Mouse (Mus musculus): ENCODE measurements around the gene Fat4. TPM values are rescaled to one million over a fixed set of nuclear protein-coding genes. Genes with fewer than 3 reads are reported as not detected.

Fat4 gene
- polyA plus RNA-seq, 1 experiment from 2014 or later = 14.6 TPM

DNA sequence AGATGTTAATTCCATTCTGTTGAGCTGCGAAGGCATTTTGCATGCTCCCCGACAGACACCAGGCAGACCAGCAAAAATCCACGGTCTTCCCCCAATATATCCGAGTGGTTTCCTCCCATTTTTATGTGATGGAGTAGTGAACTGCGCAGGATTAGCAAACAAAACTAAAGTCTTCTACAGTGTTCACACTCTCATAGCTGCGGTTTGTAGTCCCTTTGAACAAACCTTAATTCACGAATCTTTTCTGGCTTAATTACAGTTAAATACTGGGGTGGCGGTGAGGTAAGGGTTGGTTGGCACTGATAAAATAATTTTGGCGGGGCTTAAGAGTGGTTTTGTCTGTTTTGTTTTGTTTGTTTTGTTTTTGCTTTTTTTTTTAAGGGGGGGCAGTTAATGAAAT, 3.1 kb upstream of the Fat4 start:
- Histone ChIP-seq H3K9ac (peak overlapping the region; percentile 54; the same call in 1 of the 2 replicates), H3K4me1 (peaks cover 16% of the 10 kb centered on the region), H3K27ac (no peak overlapping the region), H3K4me2 (replicated peaks) (peak overlapping the region; percentile 94), H3K36me3 (no peaks in the 10 kb centered on the region), H3K9me3 (replicated peaks) (no peaks in the 10 kb centered on the region), H3K27me3 (no peaks in the 10 kb centered on the region), H3K4me3 (peak overlapping the region; percentile 63; the same call in 1 of the 2 replicates)
- WGBS = 45% methylated on average over 9 of the region's 9 CpGs
- ATAC-seq (ENCODE audit: low FRiP score) = no peak

GRCm38 (mm10) chr3:38884276-38884675, 2.5 kb upstream of the Fat4 start:
- Histone ChIP-seq H3K9me3 (replicated peaks) (no peaks in the 10 kb centered on the region), H3K27me3 (no peaks in the 10 kb centered on the region), H3K36me3 (peaks cover 2% of the 10 kb centered on the region; the same call in 1 of the 2 replicates), H3K4me2 (replicated peaks) (peak overlapping the region; percentile 94), H3K27ac (peak overlapping the region; percentile 35; the same call in 1 of the 2 replicates), H3K4me1 (peaks cover 22% of the 10 kb centered on the region), H3K9ac (peak overlapping the region; percentile 54), H3K4me3 (peak overlapping the region; percentile 63)
- ATAC-seq (ENCODE audit: low FRiP score) = peak; percentile 21; the same call in 1 of the 2 replicates
- 0% methylated on average over 6 of the region's 6 CpGs for WGBS

DNA sequence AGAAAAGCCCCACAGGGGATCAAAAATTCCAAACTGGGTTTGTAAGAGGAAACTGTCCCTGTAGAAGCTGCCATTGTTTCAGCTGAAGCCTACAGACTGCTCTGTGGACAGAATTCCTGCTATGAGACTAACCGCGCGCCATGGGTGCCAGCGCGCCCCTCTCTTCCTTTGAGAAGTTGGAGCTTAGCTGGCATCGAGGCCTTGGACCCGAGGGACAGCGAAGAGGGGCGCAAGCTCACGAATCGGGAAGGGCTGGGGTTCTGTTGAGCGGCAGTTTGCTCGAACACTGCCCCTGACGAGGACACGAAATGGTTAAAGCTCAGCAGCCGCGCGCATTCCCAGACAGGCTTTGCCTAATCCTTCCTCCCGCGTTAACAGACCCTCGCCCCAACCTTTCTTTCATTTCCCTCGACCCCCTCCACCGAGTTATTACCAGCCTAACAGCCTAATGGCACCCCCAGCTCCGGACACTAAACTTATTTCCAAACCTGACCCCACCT, 1.8 kb upstream of the Fat4 start:
- Histone ChIP-seq H3K27ac (peak overlapping the region; percentile 91), H3K4me2 (replicated peaks) (peak overlapping the region; percentile 94), H3K4me3 (peak overlapping the region; percentile 63), H3K4me1 (peaks cover 29% of the 10 kb centered on the region), H3K9ac (peak overlapping the region; percentile 89), H3K36me3 (peaks cover 9% of the 10 kb centered on the region), H3K27me3 (no peaks in the 10 kb centered on the region), H3K9me3 (replicated peaks) (no peaks in the 10 kb centered on the region)
- ATAC-seq (ENCODE audit: low FRiP score) = peak; percentile 44
- 0% methylated on average over 24 of the region's 24 CpGs for WGBS

- H3K9ac ChIP-seq = peak overlapping the region; percentile 89
- H3K4me2 ChIP-seq (replicated peaks) = peak overlapping the region; percentile 94
- ATAC-seq (ENCODE audit: low FRiP score) = peak; percentile 90
- H3K4me3 ChIP-seq = peak overlapping the region; percentile 63
- no peaks in the 10 kb centered on the region for H3K27me3 ChIP-seq
- under 1% methylated on average over 56 of the region's 56 CpGs for WGBS
- peaks cover 32% of the 10 kb centered on the region for H3K4me1 ChIP-seq
- peaks cover 15% of the 10 kb centered on the region for H3K36me3 ChIP-seq
- H3K9me3 ChIP-seq (replicated peaks) = no peaks in the 10 kb centered on the region
- peak overlapping the region; percentile 91 for H3K27ac ChIP-seq
These were observed 1.2 kb upstream of the Fat4 start for GRCm38 (mm10) chr3:38885481-38886001.

DNA sequence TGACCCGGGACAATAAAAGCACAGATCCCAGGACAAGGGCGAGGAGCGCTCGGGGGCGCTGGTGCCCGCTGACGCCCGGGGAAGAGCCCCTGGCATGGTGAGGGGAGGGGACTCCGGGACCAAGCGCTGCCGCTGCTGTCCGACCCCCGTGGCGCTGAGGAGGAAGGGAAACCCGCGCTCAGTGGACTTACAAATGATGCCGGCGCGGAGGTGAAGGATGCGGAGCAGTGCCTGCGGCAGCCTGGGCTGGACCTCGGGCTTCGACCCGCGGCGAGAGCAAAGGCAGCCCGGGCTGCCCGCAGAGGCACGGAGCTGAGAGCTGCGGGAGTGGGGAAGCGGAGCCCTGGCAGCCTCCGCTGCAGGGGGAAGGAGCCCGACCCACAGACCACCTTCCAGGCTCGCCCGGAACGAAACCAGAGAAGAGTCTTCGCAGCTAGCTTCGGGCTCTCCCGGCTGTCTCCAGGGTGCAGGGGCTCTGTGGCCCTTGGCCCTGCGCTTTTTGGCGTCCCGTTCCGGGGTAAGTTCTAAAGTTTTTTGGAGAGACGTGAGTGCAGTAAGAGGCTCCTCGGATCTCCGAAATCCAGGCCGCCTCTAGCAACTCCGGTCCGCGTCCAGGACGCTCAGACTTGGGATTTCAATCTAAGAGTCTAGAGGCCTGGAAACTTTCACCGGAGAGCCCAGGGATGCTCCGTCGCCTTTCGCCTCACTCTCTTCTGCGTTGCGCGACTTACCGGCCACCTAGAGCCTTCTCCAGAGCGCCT, 499 bp upstream of the Fat4 start:
- Histone ChIP-seq H3K27me3 (no peaks in the 10 kb centered on the region), H3K9me3 (replicated peaks) (no peaks in the 10 kb centered on the region), H3K27ac (peak overlapping the region; percentile 91), H3K4me1 (peaks cover 34% of the 10 kb centered on the region), H3K36me3 (peaks cover 22% of the 10 kb centered on the region), H3K4me2 (replicated peaks) (peak overlapping the region; percentile 94), H3K4me3 (peak overlapping the region; percentile 63), H3K9ac (peak overlapping the region; percentile 89)
- under 1% methylated on average over 60 of the region's 60 CpGs for WGBS
- ATAC-seq (ENCODE audit: low FRiP score) = peak; percentile 39

DNA sequence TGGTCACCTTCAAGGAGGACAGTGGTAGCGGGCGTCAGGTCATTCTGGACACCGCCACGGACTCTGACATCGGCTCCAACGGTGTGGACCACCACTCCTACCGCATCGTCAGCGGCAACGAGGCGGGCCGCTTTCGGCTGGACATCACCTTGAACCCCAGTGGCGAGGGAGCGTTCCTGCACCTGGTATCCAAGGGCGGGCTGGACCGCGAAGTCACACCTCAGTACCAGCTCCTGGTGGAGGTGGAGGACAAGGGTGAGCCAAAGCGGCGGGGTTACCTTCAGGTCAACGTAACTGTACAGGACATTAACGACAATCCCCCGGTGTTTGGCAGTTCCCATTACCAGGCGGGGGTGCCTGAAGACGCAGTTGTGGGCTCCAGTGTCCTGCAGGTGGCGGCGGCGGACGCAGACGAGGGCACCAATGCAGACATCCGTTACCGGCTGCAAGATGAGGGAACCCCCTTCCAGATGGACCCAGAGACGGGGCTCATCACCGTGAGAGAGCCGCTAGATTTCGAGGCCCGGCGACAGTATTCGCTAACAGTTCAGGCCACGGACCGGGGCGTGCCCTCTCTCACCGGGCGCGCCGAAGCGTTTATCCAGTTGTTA, 746 bp downstream of the Fat4 start:
- Histone ChIP-seq H3K9ac (peak overlapping the region; percentile 89), H3K9me3 (replicated peaks) (no peaks in the 10 kb centered on the region), H3K27ac (peak overlapping the region; percentile 91), H3K4me2 (replicated peaks) (peak overlapping the region; percentile 94), H3K36me3 (peaks cover 29% of the 10 kb centered on the region), H3K4me3 (peak overlapping the region; percentile 63), H3K4me1 (peaks cover 44% of the 10 kb centered on the region), H3K27me3 (no peaks in the 10 kb centered on the region)
- WGBS = under 1% methylated on average over 47 of the region's 47 CpGs
- ATAC-seq (ENCODE audit: low FRiP score) = peak; percentile 18

DNA sequence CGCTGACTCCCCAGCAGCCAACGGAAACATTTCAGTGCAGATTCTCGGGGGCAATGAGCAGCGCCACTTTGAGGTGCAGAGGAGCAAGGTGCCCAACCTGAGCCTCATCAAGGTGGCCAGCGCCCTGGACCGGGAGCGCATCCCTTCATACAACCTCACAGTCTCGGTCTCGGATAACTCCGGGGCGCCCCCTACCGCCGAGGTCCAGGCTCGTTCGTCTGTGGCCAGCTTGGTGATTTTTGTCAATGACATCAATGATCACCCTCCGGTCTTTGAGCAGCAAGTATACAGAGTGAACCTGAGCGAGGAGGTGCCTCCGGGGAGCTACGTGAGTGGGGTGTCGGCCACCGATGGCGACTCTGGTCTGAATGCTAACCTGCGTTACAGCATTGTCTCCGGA, 1.4 kb downstream of the Fat4 start:
- H3K9ac ChIP-seq = peak overlapping the region; percentile 89
- peak overlapping the region; percentile 94 for H3K4me2 ChIP-seq (replicated peaks)
- peaks cover 29% of the 10 kb centered on the region for H3K36me3 ChIP-seq
- H3K9me3 ChIP-seq (replicated peaks) = no peaks in the 10 kb centered on the region
- WGBS = 12% methylated on average over 24 of the region's 24 CpGs
- peak overlapping the region; percentile 63 for H3K4me3 ChIP-seq
- no peaks in the 10 kb centered on the region for H3K27me3 ChIP-seq
- peaks cover 50% of the 10 kb centered on the region for H3K4me1 ChIP-seq
- H3K27ac ChIP-seq = peak overlapping the region; percentile 49; the same call in 1 of the 2 replicates
- peak; percentile 7; the same call in 1 of the 2 replicates for ATAC-seq (ENCODE audit: low FRiP score)

DNA sequence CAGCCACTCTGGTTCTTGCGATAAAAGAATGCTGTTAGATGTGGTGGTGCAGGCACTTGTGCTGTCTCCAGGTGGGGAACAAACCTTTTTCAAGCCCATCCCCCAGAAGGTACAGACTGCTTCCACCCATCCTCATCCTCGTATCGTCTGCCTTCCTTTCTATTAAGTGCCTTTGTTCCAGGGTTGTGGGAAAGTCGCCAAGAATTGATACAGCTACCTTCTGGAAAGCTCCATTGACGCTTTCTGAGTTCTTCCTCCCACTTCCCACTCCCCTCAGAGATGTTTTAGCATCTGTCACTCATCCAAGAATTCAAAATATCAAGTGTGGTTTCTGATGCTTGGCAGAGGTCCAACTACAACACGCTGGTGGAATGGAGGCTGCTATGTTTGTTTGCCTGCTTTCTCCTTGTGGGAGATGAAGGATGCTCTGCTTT, 6.1 kb downstream of the Fat4 start:
- Histone ChIP-seq H3K4me3 (peak overlapping the region; percentile 38), H3K27me3 (no peaks in the 10 kb centered on the region), H3K36me3 (peaks cover 39% of the 10 kb centered on the region), H3K4me2 (replicated peaks) (peak overlapping the region; percentile 94), H3K4me1 (peaks cover 46% of the 10 kb centered on the region), H3K9ac (peak overlapping the region; percentile 56), H3K9me3 (replicated peaks) (no peaks in the 10 kb centered on the region), H3K27ac (peak overlapping the region; percentile 57)
- ATAC-seq (ENCODE audit: low FRiP score) = no peak
- WGBS = 33% methylated on average over 6 of the region's 6 CpGs

- WGBS = 32% methylated on average over 1 of the region's 1 CpGs
- Histone ChIP-seq H3K9me3 (replicated peaks) (no peaks in the 10 kb centered on the region), H3K4me2 (replicated peaks) (no peak overlapping the region), H3K9ac (no peak overlapping the region), H3K27ac (no peak overlapping the region), H3K4me3 (no peak overlapping the region), H3K27me3 (no peaks in the 10 kb centered on the region), H3K36me3 (peaks cover 4% of the 10 kb centered on the region; the same call in 1 of the 2 replicates), H3K4me1 (peaks cover 18% of the 10 kb centered on the region)
- no peak for ATAC-seq (ENCODE audit: low FRiP score)
These were observed 14.1 kb downstream of the Fat4 start for GRCm38 (mm10) chr3:38900839-38901238.

DNA sequence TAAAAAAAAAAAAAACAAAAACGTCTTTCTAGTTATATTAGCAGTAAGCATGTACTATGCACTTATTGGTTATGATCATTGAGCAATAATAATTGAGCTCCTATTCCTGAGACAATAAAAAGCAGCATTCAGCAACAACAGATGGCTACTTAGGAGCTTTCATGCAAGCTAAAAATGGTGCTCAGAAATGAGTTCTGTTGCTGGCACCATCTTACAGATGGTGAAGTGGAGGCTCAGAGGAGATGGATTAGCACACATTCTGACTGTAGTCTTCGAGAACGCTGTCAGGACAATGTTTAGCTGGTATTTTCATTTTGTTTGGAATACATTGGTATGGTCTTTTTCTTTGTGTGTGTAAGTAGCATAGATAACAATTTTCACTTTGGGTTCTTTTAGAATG, 20.1 kb downstream of the Fat4 start:
- H3K27me3 ChIP-seq = no peaks in the 10 kb centered on the region
- no peak overlapping the region for H3K9ac ChIP-seq
- H3K4me3 ChIP-seq = no peak overlapping the region
- no peak for ATAC-seq (ENCODE audit: low FRiP score)
- H3K27ac ChIP-seq = 0 out of 2 replicates have a peak overlapping the region, but pooled peaks have one; percentile 44
- no peak overlapping the region for H3K4me2 ChIP-seq (replicated peaks)
- H3K36me3 ChIP-seq = no peaks in the 10 kb centered on the region
- WGBS = 65% methylated on average over 3 of the region's 3 CpGs
- peaks cover 28% of the 10 kb centered on the region for H3K4me1 ChIP-seq
- H3K9me3 ChIP-seq (replicated peaks) = no peaks in the 10 kb centered on the region

DNA sequence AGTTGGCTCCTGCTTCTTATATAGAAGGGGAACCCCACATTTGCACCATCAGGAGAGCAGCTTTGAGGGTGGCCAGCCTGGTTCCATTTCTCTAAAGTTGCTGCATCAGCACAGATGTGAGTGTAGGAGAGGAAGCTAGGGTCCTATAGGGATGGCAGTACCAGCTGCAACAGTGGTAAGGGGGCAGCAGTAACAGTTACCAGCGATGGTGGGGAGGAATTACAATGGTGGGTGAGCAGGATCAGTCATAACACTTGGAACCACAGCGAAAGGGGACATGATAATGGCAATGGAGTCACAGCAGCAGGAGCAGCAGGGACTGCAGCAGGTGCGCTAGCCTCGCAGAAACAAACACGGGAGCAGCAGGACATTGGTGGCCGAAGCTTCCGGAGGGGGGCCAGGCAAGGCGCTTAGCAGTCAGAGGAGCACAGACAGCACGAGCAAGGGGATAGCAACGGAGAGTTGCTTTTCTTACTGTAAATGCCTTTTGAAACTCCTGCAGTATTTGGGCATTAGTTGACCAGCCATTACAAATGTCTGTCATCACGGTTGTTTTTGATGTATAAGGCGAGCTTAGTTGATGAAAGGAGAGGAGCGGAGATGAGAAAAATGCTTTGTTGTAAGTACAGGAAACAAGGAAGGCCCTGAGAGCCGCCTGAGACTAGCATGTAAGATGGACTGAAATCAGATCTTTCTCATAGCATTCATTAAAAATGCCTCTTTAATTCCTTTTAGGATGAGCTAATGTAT, 21.1 kb downstream of the Fat4 start:
- Histone ChIP-seq H3K9ac (no peak overlapping the region; the same call in 1 of the 2 replicates), H3K4me3 (peak overlapping the region; percentile 21), H3K4me1 (peaks cover 37% of the 10 kb centered on the region), H3K4me2 (replicated peaks) (peak overlapping the region; percentile 40), H3K27ac (peak overlapping the region; percentile 55), H3K9me3 (replicated peaks) (no peaks in the 10 kb centered on the region), H3K27me3 (no peaks in the 10 kb centered on the region), H3K36me3 (no peaks in the 10 kb centered on the region)
- peak; percentile 65 for ATAC-seq (ENCODE audit: low FRiP score)
- WGBS = 14% methylated on average over 14 of the region's 14 CpGs
